Mouse (Mus musculus) heart, embryonic 15.5 days (tissue): Measurements from ENCODE around the gene Alpl. TPM values are rescaled to one million over a fixed set of nuclear protein-coding genes. Genes with fewer than 3 reads are reported as not detected.

Source experiments
- ATAC-seq: fragments of 200-750 bp; cut with Nextera tagmentation; replicated peaks from 2 replicates; pipeline ENCODE4 v1.8.0; 2017; ENCODE audit warnings: low read depth, moderate TSS enrichment; ENCODE audit not compliant: insufficient number of reproducible peaks, insufficient read depth, low FRiP score
- H3K27ac ChIP-seq: fragments of 300-500 bp; sonication (generic); 2 replicates; pipeline ENCODE4 v1.5.1; 2015; ENCODE audit warnings: mild to moderate bottlenecking, inconsistent platforms
- H3K27me3 ChIP-seq: fragments of 300-500 bp; sonication (generic); 2 replicates; pipeline ENCODE4 v1.6.1; 2015; ENCODE audit warnings: inconsistent platforms
- H3K36me3 ChIP-seq: fragments of 300-500 bp; sonication (generic); 2 replicates; pipeline ENCODE4 v1.6.1; 2015; ENCODE audit warnings: mild to moderate bottlenecking, inconsistent platforms
- H3K4me1 ChIP-seq: fragments of 300-500 bp; sonication (generic); replicated peaks from 2 replicates; pipeline ENCODE4 v1.6.1; 2015; ENCODE audit warnings: inconsistent platforms
- H3K4me2 ChIP-seq: fragments of 300-500 bp; sonication (generic); 2 replicates; pipeline ENCODE4 v1.6.1; 2015; ENCODE audit warnings: inconsistent platforms, mild to moderate bottlenecking, moderate library complexity
- H3K4me3 ChIP-seq: fragments of 300-500 bp; sonication (generic); 2 replicates; pipeline ENCODE4 v1.5.1; 2015; ENCODE audit warnings: mild to moderate bottlenecking, inconsistent platforms
- H3K9ac ChIP-seq: fragments of 300-500 bp; sonication (generic); 2 replicates; pipeline ENCODE4 v1.6.1; 2015; ENCODE audit warnings: mild to moderate bottlenecking, inconsistent platforms
- H3K9me3 ChIP-seq: fragments of 300-500 bp; sonication (generic); replicated peaks from 2 replicates; pipeline ENCODE4 v1.6.1; 2016; ENCODE audit warnings: inconsistent platforms
- WGBS: fragments of 180-500 bp; shearing (Covaris S2); methylation state at CpG from one replicate; pipeline ENCODE4 v1.1.7; 2015; ENCODE audit warnings: mixed read lengths; 5-methylcytosine and 5-hydroxymethylcytosine counted together
- polyA plus RNA-seq: library from polyadenylated mRNA; unstranded; fragments of >200 nt; fragmentation: Nextera tagmentation; extraction: Ambion mirVana; gene quantifications from 2 replicates; pipeline ENCODE4 v1.2.1, GENCODE M21; 2015

Alpl gene
- polyA plus RNA-seq, 1 experiment from 2014 or later, result 3.0 TPM

DNA sequence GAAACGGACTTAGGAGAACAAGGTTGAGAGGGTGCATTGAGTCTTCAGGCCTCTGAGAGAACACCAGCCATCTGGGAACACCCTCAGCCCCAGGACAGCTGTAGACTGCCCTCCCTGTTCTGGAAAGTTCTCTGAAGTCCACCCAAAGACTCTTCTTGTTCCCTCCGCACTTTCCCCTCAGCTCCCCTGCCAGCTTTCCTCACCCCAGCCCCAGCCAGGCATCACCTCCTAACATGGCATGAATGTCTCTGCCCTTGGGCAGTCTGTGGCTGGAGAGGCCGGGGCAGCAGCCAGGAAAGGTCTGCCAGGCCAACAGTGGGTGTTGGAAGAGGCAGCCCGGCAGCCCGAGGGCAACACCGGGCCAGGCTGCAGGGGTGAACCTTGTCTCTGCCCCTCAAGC, 27.4 kb downstream of the Alpl start:
- Histone ChIP-seq H3K9me3 (no peaks in the 10 kb centered on the region), H3K4me3 (no peak overlapping the region), H3K4me1 (peaks cover 27% of the 10 kb centered on the region), H3K27me3 (peaks cover 7% of the 10 kb centered on the region; the same call in 1 of the 2 replicates), H3K9ac (no peak overlapping the region), H3K27ac (no peak overlapping the region), H3K36me3 (no peaks in the 10 kb centered on the region), H3K4me2 (no peak overlapping the region)
- no peak for ATAC-seq
- WGBS, result 74% methylated on average over 6 of the region's 6 CpGs

DNA sequence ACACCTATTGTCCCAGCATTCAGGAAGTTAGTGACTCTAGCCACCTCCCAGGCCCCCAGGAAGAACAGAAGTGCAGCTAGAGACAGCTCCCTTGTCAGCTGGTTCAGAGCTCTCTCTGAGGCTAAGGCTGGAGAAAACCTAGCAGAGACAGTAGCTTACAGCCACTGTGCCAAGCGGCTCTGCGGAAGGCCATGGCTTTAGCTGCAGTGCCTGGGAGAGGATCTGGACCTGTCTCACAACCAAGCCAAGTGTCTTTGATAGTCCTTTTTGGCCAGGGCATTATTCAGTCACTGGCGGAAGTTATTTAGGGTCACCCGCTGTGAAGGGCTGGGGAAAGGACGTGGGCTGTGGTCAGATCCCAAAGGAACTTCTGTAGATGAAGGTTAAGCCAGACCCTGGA, 27.8 kb downstream of the Alpl start:
- no peaks in the 10 kb centered on the region for H3K36me3 ChIP-seq
- H3K9ac ChIP-seq, result no peak overlapping the region
- no peak overlapping the region for H3K4me2 ChIP-seq
- no peaks in the 10 kb centered on the region for H3K9me3 ChIP-seq
- no peak overlapping the region for H3K4me3 ChIP-seq
- H3K27me3 ChIP-seq, result peaks cover 7% of the 10 kb centered on the region; the same call in 1 of the 2 replicates
- H3K4me1 ChIP-seq, result peaks cover 27% of the 10 kb centered on the region
- ATAC-seq, result no peak
- 85% methylated on average over 5 of the region's 5 CpGs for WGBS
- H3K27ac ChIP-seq, result no peak overlapping the region

DNA sequence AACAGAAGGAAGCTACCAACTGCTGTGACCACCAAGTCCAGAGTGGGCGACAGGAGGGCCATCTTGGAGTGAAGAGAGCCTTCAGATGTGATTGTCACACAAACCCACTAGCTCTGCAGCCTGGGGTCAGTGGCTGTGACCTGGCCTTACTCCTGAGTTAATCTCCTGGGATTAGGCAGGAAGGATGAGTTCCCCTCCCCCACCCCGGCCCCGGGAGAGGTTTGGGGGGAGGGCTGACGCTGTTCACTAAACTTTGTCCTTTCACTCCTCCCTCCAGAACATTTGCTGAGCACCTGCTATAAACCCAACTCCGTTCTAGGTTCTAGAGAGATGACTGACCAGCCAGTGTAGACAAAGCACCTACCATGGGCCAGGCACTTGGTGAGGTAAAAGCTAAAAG, 29.8 kb downstream of the Alpl start:
- Histone ChIP-seq H3K27me3 (no peaks in the 10 kb centered on the region), H3K9me3 (no peaks in the 10 kb centered on the region), H3K4me3 (no peak overlapping the region), H3K9ac (no peak overlapping the region), H3K4me1 (peaks cover 27% of the 10 kb centered on the region), H3K4me2 (no peak overlapping the region), H3K27ac (no peak overlapping the region), H3K36me3 (no peaks in the 10 kb centered on the region)
- ATAC-seq, result no peak
- WGBS, result 44% methylated on average over 5 of the region's 5 CpGs

DNA sequence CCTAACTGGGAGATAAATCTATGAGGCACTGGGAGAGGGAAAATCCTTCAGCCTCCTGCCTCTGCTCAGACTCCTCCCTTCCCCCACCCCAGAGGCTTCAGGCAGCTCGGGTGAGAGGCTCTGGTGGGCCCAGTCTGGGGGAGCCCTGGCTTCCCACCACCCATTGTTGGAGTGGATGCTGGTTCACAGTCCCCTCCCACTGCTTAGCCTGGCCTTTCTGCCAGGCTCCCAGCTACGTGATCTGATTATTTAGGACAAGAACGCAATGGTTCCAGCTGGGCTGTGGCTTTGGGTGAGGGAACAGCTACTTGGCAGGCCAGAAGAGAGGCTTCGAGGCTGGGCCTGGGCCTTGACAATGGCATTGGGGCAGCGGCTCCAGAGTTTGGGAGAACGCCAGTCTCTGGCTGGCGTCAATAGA, 30.6 kb downstream of the Alpl start:
- Histone ChIP-seq H3K27ac (no peak overlapping the region), H3K4me2 (no peak overlapping the region), H3K36me3 (no peaks in the 10 kb centered on the region), H3K9me3 (no peaks in the 10 kb centered on the region), H3K4me3 (no peak overlapping the region), H3K4me1 (peaks cover 27% of the 10 kb centered on the region), H3K9ac (no peak overlapping the region), H3K27me3 (no peaks in the 10 kb centered on the region)
- 46% methylated on average over 7 of the region's 7 CpGs for WGBS
- peak; percentile 66 for ATAC-seq

DNA sequence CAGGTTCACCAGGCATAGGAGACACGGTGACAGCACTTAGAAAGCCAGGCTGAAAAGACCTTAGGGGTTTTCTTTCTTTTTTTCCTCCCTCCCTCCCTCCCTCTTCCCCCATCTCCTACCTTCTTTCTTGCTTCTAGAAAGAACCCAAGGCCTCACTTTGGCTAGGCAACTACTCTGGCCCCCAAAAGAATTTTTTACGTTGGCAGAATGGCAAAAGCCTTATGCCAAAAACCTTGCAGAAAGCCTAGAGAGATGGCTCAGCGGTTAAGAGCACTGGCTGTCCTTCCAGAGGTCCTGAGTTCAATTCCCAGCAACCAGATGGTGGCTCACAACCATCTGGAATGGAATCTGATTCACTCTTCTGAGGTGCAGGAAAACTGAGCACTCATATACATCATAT, 31.6 kb downstream of the Alpl start:
- Histone ChIP-seq H3K36me3 (no peaks in the 10 kb centered on the region), H3K4me2 (no peak overlapping the region), H3K4me3 (no peak overlapping the region), H3K27me3 (no peaks in the 10 kb centered on the region), H3K27ac (no peak overlapping the region), H3K9me3 (no peaks in the 10 kb centered on the region), H3K9ac (no peak overlapping the region), H3K4me1 (peaks cover 21% of the 10 kb centered on the region)
- 68% methylated on average over 3 of the region's 3 CpGs for WGBS
- no peak for ATAC-seq

DNA sequence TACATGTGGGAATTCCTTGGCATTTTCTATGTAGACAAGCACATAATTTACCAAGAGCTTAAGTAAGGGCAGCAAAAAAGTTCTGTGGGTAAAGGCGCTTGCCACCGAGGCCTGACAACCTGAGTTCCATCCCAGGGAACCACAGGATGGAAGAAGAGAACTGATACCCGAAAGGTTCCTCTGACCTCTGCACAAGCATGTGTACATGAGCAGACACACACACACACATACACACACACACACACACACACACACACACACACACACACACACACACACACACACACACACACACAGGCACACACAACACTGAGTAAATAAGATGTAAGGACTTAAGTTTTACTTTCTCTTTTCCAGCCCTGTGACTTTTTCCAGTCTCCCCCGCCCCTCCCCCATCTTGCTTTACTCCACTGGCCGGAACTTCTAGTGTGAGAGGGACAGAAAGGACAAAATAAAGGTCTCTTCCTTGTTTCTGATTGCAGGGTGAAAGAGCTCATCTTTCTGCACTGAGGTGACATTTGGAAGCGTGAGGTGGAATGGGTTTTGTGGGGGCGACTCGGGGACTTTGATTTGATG, 32.2 kb downstream of the Alpl start:
- Histone ChIP-seq H3K9me3 (no peaks in the 10 kb centered on the region), H3K9ac (no peak overlapping the region), H3K4me3 (no peak overlapping the region), H3K4me2 (no peak overlapping the region), H3K27ac (no peak overlapping the region), H3K4me1 (peaks cover 16% of the 10 kb centered on the region), H3K36me3 (no peaks in the 10 kb centered on the region), H3K27me3 (no peaks in the 10 kb centered on the region)
- WGBS, result 58% methylated on average over 8 of the region's 8 CpGs
- ATAC-seq, result no peak

DNA sequence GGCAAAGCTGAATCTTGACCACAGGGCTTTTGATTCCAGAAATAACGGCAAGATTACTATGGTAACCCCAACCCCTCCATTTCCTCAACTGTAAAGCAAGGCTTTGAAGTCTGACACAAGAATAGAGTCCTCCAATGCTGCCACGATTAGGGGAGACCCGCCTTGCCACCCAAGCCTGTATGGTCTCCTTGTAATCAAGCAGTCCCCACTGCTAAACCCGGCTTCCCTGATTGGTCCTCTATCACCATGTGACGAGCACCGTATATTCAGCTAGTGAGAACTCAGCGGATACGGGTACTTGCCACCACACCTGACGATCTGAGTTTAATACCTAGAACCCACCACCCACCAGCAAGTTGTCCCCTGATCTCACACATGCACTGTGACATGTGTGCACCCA, 33.3 kb downstream of the Alpl start:
- 79% methylated on average over 9 of the region's 9 CpGs for WGBS
- ATAC-seq, result no peak
- H3K9me3 ChIP-seq, result no peaks in the 10 kb centered on the region
- H3K27me3 ChIP-seq, result no peaks in the 10 kb centered on the region
- no peak overlapping the region for H3K27ac ChIP-seq
- peaks cover 14% of the 10 kb centered on the region for H3K4me1 ChIP-seq
- no peaks in the 10 kb centered on the region for H3K36me3 ChIP-seq
- H3K4me2 ChIP-seq, result no peak overlapping the region
- H3K9ac ChIP-seq, result no peak overlapping the region
- no peak overlapping the region for H3K4me3 ChIP-seq

DNA sequence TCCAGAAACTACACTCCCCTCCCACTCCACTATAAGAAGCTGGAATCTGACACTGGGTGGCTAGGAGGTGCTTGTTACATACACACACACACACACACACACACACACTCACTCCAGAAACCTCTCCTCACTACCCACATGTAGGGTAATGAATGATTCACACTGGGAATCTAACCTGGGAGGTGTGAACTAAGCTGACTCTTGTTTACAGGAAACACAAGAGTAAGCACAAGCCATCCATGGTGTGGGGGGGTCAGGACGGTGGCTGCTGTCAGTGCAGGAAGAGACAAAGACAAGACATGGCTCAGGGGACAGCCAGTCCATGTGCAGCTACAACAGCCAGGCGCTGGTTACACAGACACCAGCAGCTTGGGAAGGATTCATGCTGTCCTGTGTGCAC, 41.7 kb downstream of the Alpl start:
- H3K4me3 ChIP-seq, result no peak overlapping the region
- H3K27ac ChIP-seq, result no peak overlapping the region
- peaks cover 32% of the 10 kb centered on the region for H3K4me1 ChIP-seq
- no peak for ATAC-seq
- no peaks in the 10 kb centered on the region for H3K36me3 ChIP-seq
- 72% methylated on average over 2 of the region's 2 CpGs for WGBS
- no peaks in the 10 kb centered on the region for H3K9me3 ChIP-seq
- H3K4me2 ChIP-seq, result no peak overlapping the region
- H3K9ac ChIP-seq, result no peak overlapping the region
- H3K27me3 ChIP-seq, result 0 out of 2 replicates have a peak, but pooled peaks cover 3% of the 10 kb centered on the region

DNA sequence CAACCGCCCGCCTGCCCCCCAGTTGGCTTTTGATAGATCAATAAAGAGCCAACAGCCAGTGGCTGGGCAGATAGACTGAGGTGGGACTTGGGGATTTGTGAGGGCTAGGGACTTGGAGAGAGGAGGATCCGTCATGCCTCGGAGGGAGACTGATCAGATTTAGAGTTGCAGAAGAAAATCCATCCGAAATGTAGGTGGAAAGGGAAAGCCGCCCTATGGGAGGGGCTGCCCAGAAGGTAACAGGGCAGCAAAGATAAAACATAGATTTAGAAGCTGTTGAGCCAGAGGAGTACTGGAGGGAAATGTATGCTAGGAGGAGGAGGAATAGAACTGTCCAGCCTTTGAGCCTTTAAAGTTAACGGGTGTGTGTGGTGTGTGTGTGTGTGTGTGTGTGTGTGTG, 43.0 kb downstream of the Alpl start:
- 83% methylated on average over 7 of the region's 7 CpGs for WGBS
- no peak overlapping the region for H3K27ac ChIP-seq
- no peaks in the 10 kb centered on the region for H3K36me3 ChIP-seq

DNA sequence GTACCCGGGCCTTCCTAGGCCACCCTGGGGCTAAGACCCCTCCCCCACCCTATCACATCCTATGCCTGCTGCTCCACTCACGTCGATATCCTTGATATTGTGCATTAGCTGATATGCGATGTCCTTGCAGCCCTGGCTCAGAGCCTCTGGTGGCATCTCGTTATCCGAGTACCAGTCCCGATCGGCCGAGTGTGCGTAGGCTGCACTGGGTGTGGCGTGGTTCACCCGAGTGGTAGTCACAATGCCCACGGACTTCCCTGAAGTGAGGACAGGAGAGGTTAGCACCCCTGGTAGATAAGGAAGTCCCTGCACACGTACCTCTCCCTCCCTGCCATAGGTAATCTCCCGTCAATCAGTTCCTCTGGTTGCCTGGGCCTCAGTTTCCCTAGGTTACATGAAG, 43.7 kb downstream of the Alpl start:
- Histone ChIP-seq H3K9ac (no peak overlapping the region), H3K36me3 (no peaks in the 10 kb centered on the region), H3K4me2 (no peak overlapping the region), H3K27ac (no peak overlapping the region), H3K4me3 (no peak overlapping the region), H3K27me3 (0 out of 2 replicates have a peak, but pooled peaks cover 6% of the 10 kb centered on the region), H3K9me3 (no peaks in the 10 kb centered on the region), H3K4me1 (peaks cover 32% of the 10 kb centered on the region)
- ATAC-seq, result no peak
- 76% methylated on average over 15 of the region's 15 CpGs for WGBS

More for the DNA sequence above, 43.0 kb downstream of the Alpl start:
- H3K4me1 ChIP-seq, result peaks cover 32% of the 10 kb centered on the region
- 0 out of 2 replicates have a peak, but pooled peaks cover 6% of the 10 kb centered on the region for H3K27me3 ChIP-seq
- no peak overlapping the region for H3K4me2 ChIP-seq
- H3K9me3 ChIP-seq, result no peaks in the 10 kb centered on the region
- H3K4me3 ChIP-seq, result no peak overlapping the region
- no peak for ATAC-seq
- no peak overlapping the region for H3K9ac ChIP-seq

DNA sequence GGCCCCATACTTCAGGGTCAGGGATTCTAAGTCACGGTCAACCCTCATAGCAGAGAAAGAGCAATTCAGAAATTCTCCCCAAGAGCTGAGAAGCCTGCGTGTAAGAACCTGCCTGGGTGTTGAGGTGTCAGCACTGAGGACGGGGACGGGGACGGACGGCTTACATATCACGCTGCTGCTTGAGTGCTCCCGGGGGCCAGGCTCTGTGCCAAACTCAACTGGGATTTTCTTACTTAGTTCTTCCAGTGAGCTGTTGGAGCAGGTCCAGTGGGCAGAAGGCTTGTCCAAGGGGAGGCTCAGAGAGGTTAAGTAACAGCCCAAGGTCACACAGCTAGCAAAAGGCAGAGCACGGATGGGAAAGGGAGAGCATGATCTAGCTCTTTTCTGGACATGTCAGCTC, 44.5 kb downstream of the Alpl start:
- Histone ChIP-seq H3K4me2 (no peak overlapping the region), H3K27me3 (0 out of 2 replicates have a peak, but pooled peaks cover 6% of the 10 kb centered on the region), H3K36me3 (no peaks in the 10 kb centered on the region), H3K4me1 (peaks cover 32% of the 10 kb centered on the region), H3K27ac (no peak overlapping the region; the same call in 1 of the 2 replicates), H3K9ac (no peak overlapping the region), H3K9me3 (no peaks in the 10 kb centered on the region), H3K4me3 (no peak overlapping the region)
- 28% methylated on average over 9 of the region's 9 CpGs for WGBS
- ATAC-seq, result peak; percentile 51

DNA sequence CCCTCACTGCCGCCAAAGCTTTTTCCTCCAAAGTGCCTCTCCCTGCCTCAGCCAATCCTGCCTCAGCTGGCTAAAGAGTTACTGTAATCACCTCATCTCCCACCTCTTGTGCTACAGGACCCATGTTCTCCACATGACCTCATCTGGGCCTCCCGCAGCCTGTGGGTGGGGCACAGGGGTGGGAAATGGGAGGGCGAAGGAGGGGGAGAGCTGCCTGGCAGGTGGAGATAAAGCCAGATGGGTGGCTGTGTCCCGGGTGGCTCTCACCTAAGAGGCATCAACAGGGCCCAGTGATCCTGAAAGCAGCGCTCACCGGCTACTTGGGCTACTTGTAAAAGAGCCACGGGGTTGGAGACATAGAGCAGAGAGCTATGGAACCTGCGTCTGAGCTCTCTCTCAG, 44.9 kb downstream of the Alpl start:
- no peak for ATAC-seq
- no peak overlapping the region; the same call in 1 of the 2 replicates for H3K27ac ChIP-seq
- 33% methylated on average over 8 of the region's 8 CpGs for WGBS
- H3K36me3 ChIP-seq, result no peaks in the 10 kb centered on the region
- no peak overlapping the region for H3K4me2 ChIP-seq
- H3K4me3 ChIP-seq, result no peak overlapping the region
- peaks cover 32% of the 10 kb centered on the region for H3K4me1 ChIP-seq
- H3K9ac ChIP-seq, result no peak overlapping the region
- H3K27me3 ChIP-seq, result 0 out of 2 replicates have a peak, but pooled peaks cover 6% of the 10 kb centered on the region
- H3K9me3 ChIP-seq, result no peaks in the 10 kb centered on the region
